Mouse (Mus musculus): ENCODE measurements around the gene Tas2r134.

The Tas2r134 gene

DNA sequence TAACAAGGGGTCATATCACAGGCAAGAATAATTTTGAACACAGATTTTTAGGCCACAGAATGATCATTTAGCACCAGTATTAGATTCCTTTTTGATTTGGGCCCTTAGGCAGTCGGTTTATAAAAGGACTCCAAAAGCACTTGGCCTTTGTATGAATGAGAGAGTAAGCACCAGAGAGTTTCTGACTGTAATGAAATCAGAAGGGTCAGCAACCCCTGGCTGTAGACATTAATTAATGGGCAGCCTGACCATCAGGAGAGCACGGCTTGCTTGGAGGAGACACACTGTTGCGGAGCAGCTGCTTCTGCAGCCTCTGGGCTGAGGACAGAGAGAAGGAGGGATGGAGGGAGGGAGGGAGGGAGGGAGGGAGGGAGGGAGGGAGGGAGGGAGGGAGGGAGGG lies 30.4 kb downstream of the Tas2r134 start:
- DNase-seq = no peak

DNA sequence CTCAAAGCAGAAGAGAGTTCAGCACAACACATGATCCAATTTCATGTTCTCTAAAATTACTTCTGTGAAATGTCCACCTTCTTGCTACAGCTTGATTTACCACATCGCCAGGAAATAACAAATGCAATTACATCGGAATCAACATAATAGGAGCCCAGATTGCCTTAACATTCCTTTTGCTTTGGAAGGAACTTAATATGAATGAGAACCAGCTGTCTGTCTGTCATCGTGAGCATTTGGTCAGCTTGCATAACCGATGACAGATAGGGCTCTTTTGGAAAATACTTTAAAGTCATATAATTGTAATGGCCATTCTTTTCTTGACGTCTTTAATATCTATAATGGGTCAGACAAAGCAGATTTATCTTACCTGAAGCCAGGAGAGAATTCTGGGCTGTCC lies 31.0 kb downstream of the Tas2r134 start:
- no peak for DNase-seq

DNA sequence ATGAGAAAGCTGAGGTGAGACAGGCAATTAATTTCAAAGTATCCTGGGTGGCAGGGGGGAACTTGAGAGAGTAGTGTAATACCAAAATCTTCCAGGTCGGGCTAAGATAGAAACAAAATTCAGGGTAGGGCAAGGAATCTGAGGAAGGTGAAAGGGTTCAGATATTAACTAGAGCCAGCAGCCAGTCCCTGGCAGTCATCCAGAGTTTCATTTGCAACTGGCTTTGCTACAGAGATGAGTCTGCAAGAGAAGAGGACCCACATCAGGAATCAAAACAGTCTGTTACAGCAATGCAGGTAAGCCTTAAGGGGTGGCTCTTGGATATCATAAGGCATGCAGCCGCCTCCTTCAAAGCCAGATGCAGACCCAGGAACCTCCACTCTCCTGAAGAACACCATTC lies 47.0 kb downstream of the Tas2r134 start:
- DNase-seq = no peak

Measured in cerebellum, adult 11 months (tissue).